Mouse (Mus musculus) hematopoietic multipotent progenitor cell, adult 10-12 weeks (in vitro differentiated cells): ENCODE data around the gene Cd160. TPM values are rescaled to one million over a fixed set of nuclear protein-coding genes. Genes with fewer than 3 reads are reported as not detected.

ENCODE experiments used
- polyA plus RNA-seq: library from polyadenylated mRNA; stranded (reverse); fragments of >175 nt; gene quantifications from 2 replicates; pipeline ENCODE4 v1.2.3, GENCODE M21; 2012; ENCODE audit warnings: low replicate concordance

The Cd160 gene
- 7.3 and 8.0 TPM in 2 replicates for polyA plus RNA-seq

DNA sequence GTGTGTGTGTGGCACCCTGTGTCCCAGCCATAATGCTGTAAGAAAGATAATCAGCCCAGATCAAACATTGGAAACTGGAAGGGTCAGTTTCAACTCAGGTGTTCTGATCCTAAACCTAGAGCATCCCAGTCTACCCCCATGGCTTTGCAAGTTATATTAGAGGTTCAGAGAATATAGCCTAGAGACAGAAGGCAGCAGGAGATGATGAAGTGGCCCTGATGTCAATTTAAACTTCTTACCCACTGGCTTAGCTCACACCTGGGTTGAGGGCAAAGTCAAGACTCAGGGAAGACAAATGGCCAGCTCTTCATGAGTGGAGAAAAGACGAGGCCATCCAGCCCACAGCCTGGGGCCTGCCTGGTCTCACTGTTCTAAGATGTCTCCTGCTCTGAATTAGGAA is at the start of gene Cd160, which contains the start of gene Pdzk1:
Gene Cd160, minus strand, starts transcription at position 368 of the 400 bp plus-strand sequence.
Gene Pdzk1, plus strand, starts transcription at position 301 of the 400 bp plus-strand sequence.

Other genes starting within 250 kb of the Cd160 start
- 19.9 and 30.0 TPM in 2 replicates for gene Polr3gl, start 235.2 kb downstream of the Cd160 start, polyA plus RNA-seq
- gene Ankrd34a, start 232.7 kb downstream of the Cd160 start, polyA plus RNA-seq, result 0.06 and 0.07 TPM in 2 replicates
- 0.42 and 0.54 TPM in 2 replicates for gene Lix1l, start 228.2 kb downstream of the Cd160 start, polyA plus RNA-seq
- 13.2 and 89.9 TPM in 2 replicates for gene Rbm8a, start 199.4 kb downstream of the Cd160 start, polyA plus RNA-seq
- gene Pex11b, start 194.0 kb downstream of the Cd160 start, polyA plus RNA-seq, result 3.6 and 5.2 TPM in 2 replicates
- gene Gm42957, start 193.9 kb downstream of the Cd160 start, polyA plus RNA-seq, result 0.11 TPM in 1 of 2 replicates, not detected in the other
- 0.09 and 0.31 TPM in 2 replicates for gene Itga10, start 183.8 kb downstream of the Cd160 start, polyA plus RNA-seq
- 0.35 and 0.87 TPM in 2 replicates for gene Ankrd35, start 159.2 kb downstream of the Cd160 start, polyA plus RNA-seq
- gene Pias3, start 133.0 kb downstream of the Cd160 start, polyA plus RNA-seq, result 56.0 and 58.8 TPM in 2 replicates
- 2.5 and 4.1 TPM in 2 replicates for gene Nudt17, start 120.8 kb downstream of the Cd160 start, polyA plus RNA-seq
- 6.8 and 7.4 TPM in 2 replicates for gene Polr3c, start 101.7 kb downstream of the Cd160 start, polyA plus RNA-seq
- 25.0 and 42.4 TPM in 2 replicates for gene Rnf115, start 101.7 kb downstream of the Cd160 start, polyA plus RNA-seq
- gene Pdzk1, start 67 bp downstream of the Cd160 start, polyA plus RNA-seq, result 0.04 TPM in 1 of 2 replicates, not detected in the other
- 0.09 TPM in 1 of 2 replicates, not detected in the other for gene Gja5, start 75.3 kb upstream of the Cd160 start, polyA plus RNA-seq
- gene Gpr89, start 76.0 kb upstream of the Cd160 start, polyA plus RNA-seq, result 1.4 and 2.8 TPM in 2 replicates
- gene Gja8, start 96.7 kb upstream of the Cd160 start, polyA plus RNA-seq, result 0.02 TPM in 1 of 2 replicates, not detected in the other